Mouse (Mus musculus) liver, embryonic 14.5 days (tissue): Measurements from ENCODE around the gene Igf2bp2.

Experiments used
- CTCF ChIP-seq: IDR thresholded peaks from 2 replicates; pipeline ENCODE4 v1.5.1; 2016; ENCODE audit warnings: antibody characterized with exemption, low read depth, control low read depth
- EP300 ChIP-seq: IDR thresholded peaks from 2 replicates; pipeline ENCODE4 v1.6.1; 2016; ENCODE audit warnings: antibody characterized with exemption, low read depth

- TF ChIP-seq CTCF (no peak), EP300 (no peak)
Measured at GRCm38 (mm10) chr16:22152941-22153444, 10.1 kb downstream of the Igf2bp2 start.
